Mouse (Mus musculus) layer of hippocampus, postnatal 25 days (tissue): ENCODE results near the gene Uchl1. TPM values are rescaled to one million over a fixed set of nuclear protein-coding genes. Genes with fewer than 3 reads are reported as not detected.

Source experiments
- DNase-seq, 2 experiments: peaks; one replicate each; pipeline ENCODE4 v3.0.0; 2022; ENCODE audit warnings: mixed read lengths in 2 of 2, low spot score in 1 of 2; ENCODE audit errors: extremely low spot score in 1 of 2
- total RNA-seq, 2 experiments: library from RNA; stranded (reverse); gene quantifications; 2 replicates each; pipeline ENCODE4 v1.2.3; 2021

The Uchl1 gene
- total RNA-seq, 2 experiments from 2014 or later = 783 to 964 TPM

- DNase-seq = no peak
Measured at GRCm38 (mm10) chr5:66703317-66704004, 27.6 kb downstream of the Uchl1 start.

- no peak for DNase-seq
Measured at GRCm38 (mm10) chr5:66707859-66708258, 32.0 kb downstream of the Uchl1 start.

- DNase-seq = no peak
Measured at GRCm38 (mm10) chr5:66710445-66711019, 34.6 kb downstream of the Uchl1 start.

GRCm38 (mm10) chr5:66712801-66713200, 36.9 kb downstream of the Uchl1 start:
- DNase-seq = no peak

- no peak for DNase-seq
Measured at GRCm38 (mm10) chr5:66715498-66715931, 39.6 kb downstream of the Uchl1 start.

GRCm38 (mm10) chr5:66717931-66718330, 42.0 kb downstream of the Uchl1 start:
- no peak for DNase-seq

GRCm38 (mm10) chr5:66718413-66718812, 42.5 kb downstream of the Uchl1 start:
- DNase-seq = no peak

- DNase-seq = no peak
Measured at GRCm38 (mm10) chr5:66718880-66719279, 43.0 kb downstream of the Uchl1 start.

- no peak for DNase-seq
Measured at GRCm38 (mm10) chr5:66720921-66721320, 45.0 kb downstream of the Uchl1 start.

GRCm38 (mm10) chr5:66722586-66722985, 46.7 kb downstream of the Uchl1 start:
- DNase-seq = no peak

GRCm38 (mm10) chr5:66723037-66723436, 47.1 kb downstream of the Uchl1 start:
- DNase-seq = no peak

GRCm38 (mm10) chr5:66723626-66724025, 47.7 kb downstream of the Uchl1 start:
- no peak for DNase-seq

- DNase-seq = no peak
Measured at GRCm38 (mm10) chr5:66729306-66729705, 53.4 kb downstream of the Uchl1 start.

- no peak for DNase-seq
Measured at GRCm38 (mm10) chr5:66730621-66731301, 54.9 kb downstream of the Uchl1 start.

- no peak for DNase-seq
Measured at GRCm38 (mm10) chr5:66731302-66731697, 55.4 kb downstream of the Uchl1 start.

- no peak for DNase-seq
Measured at GRCm38 (mm10) chr5:66733556-66733955, 57.7 kb downstream of the Uchl1 start.

Other genes with a start within 250 kb of the Uchl1 start
- gene Apbb2, start 57.3 kb upstream of the Uchl1 start, total RNA-seq = 10 to 100 TPM; 53.4 to 57.1 TPM
- 100 to 1,000 TPM; 110 to 125 TPM for gene Limch1, start 69.7 kb downstream of the Uchl1 start, total RNA-seq